Mouse (Mus musculus) erythroblast, adult 5-6 weeks (primary cell): ENCODE data around the gene Evl. TPM values are rescaled to one million over a fixed set of nuclear protein-coding genes. Genes with fewer than 3 reads are reported as not detected.

Experiments
- ATAC-seq: replicated peaks from 2 replicates; pipeline ENCODE4 v1.8.0; 2016; ENCODE audit warnings: moderate number of reproducible peaks, mild to moderate bottlenecking, moderate TSS enrichment, inconsistent platforms; ENCODE audit not compliant: poor library complexity, low FRiP score, severe bottlenecking
- total RNA-seq, 2 experiments: library from RNA; stranded (forward) in 1 of 2; stranded (reverse) in 1 of 2; fragments of 150-400 nt in 1 of 2; fragments of 200-764, 138-1000 nt in 1 of 2; gene quantifications; 2 replicates each; pipeline versions ENCODE4 v1.2.3 to v1.2.4; 2015 to 2017; ENCODE audit warnings: low replicate concordance in 2 of 2

Gene Evl
- total RNA-seq, 2 experiments from 2014 or later: 17.1 to 23.2 TPM

GRCm38 (mm10) chr12:108715854-108716253, 161.3 kb downstream of the Evl start:
- ATAC-seq: no peak

DNA sequence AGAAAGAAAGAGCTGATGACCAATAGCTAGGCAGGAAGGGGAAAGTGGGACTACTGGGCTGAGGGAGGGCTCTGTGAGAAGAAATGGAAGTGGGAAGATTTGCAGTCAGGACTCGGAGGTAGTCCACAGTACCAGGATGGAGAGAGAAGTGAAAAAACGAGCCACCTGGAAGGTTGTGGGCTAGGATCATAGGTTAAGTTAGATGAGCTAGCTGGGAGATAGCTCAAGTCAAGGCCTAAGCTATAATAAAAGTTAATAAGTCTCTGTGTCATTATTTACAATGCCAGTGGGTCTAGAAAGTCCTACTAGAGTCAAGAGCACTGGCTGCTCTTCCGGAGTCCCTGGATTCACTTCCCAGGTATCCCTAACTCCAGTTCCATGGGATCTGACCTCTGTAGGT, 164.0 kb downstream of the Evl start:
- ATAC-seq: no peak

GRCm38 (mm10) chr12:108722464-108722863, 167.9 kb downstream of the Evl start:
- ATAC-seq: no peak

GRCm38 (mm10) chr12:108723841-108724240, 169.3 kb downstream of the Evl start:
- ATAC-seq: no peak

GRCm38 (mm10) chr12:108734386-108734785, 179.9 kb downstream of the Evl start:
- no peak for ATAC-seq

DNA sequence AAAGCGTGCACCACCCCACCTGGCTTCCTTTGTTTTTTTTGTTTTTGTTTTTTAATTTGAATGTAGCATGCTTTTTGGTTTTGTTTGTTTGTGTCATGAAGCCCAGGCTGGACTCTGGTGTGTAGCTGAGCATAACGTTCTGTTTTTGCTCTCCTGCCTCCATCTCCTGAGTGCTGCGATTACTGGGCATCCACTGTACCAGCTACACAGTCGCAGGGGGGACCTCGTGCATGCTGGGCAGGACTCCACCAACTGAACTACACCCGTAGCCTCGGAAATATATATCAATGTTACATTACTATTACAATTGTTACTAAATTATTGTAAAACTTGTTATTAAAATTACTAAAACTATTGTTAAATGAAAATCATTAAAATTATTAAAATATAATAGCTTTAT, 183.3 kb downstream of the Evl start:
- no peak for ATAC-seq

Other genes starting within 250 kb of the Evl start
- gene Hhipl1, start 248.4 kb upstream of the Evl start, total RNA-seq (2015; ENCODE audit: low replicate concordance): not detected in 2 replicates
- not detected in 2 replicates for gene Hhipl1, start 248.4 kb upstream of the Evl start, total RNA-seq (2017; ENCODE audit: low replicate concordance)
- not detected in 2 replicates for gene Cyp46a1, start 220.3 kb upstream of the Evl start, total RNA-seq (2015; ENCODE audit: low replicate concordance)
- gene Cyp46a1, start 220.3 kb upstream of the Evl start, total RNA-seq (2017; ENCODE audit: low replicate concordance): 0.84 TPM in 1 of 2 replicates, not detected in the other
- not detected in 2 replicates for gene Eml1, start 183.8 kb upstream of the Evl start, total RNA-seq (2015; ENCODE audit: low replicate concordance)
- not detected in 2 replicates for gene Eml1, start 183.8 kb upstream of the Evl start, total RNA-seq (2017; ENCODE audit: low replicate concordance)
- not detected in 2 replicates for gene Degs2, start 147.6 kb downstream of the Evl start, total RNA-seq (2015; ENCODE audit: low replicate concordance)
- not detected in 2 replicates for gene Degs2, start 147.6 kb downstream of the Evl start, total RNA-seq (2017; ENCODE audit: low replicate concordance)
- gene Yy1, start 238.3 kb downstream of the Evl start, total RNA-seq (2015; ENCODE audit: low replicate concordance): 15.8 and 29.5 TPM in 2 replicates
- 31.0 and 43.9 TPM in 2 replicates for gene Yy1, start 238.3 kb downstream of the Evl start, total RNA-seq (2017; ENCODE audit: low replicate concordance)